Mouse (Mus musculus) embryo, embryonic 10.5 days (tissue): ENCODE measurements around the gene Pip4k2c.
"Not testable (repeated sequence)": the region's sequence is repeated elsewhere in the genome, so short reads cannot be mapped to it uniquely, and the experiment has no call there.

ENCODE experiments used
- DNase-seq: peaks from one replicate; pipeline ENCODE4 v3.0.0-alpha.2; 2015; ENCODE audit warnings: low spot score

Pip4k2c gene

DNA sequence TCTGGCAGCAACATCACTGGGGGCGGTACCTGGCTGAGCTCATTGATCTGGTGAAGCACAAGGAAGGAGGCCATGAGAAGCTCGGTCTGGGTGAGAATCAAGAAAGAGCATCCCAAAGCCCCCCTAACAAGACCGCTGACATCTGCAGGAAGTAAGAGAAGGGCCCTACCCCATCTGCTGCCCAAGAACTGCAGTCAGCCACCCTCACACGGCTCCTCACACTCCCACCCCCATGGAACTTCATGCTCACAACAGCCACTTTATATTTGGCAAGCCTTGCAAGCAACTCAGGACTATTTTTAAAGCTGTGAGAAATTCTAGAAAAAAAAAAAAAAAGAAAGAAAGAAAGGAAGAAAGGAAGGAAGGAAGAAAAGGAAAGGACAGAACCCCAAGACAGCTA is 2.5 kb downstream of the Pip4k2c start:
- DNase-seq: no peak

DNA sequence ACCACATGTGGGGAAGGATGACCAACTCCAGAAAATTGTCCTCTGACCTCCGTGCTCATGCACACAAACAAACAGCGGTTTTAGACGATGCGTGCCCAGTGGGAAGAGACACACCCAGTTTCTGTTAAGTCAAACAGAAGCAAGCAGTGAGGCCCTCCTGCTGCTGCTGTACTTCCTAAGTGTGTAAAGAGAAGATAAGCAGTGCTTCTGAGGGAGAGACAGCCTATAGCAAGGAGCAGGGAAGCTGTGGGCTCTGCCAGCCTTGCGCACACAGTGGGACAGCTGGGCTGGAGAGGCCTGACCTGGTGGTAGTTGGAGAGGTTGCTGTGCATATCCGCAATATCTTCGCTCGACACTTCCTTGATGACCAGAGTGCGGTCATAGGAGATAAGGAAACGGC is 6.0 kb downstream of the Pip4k2c start:
- DNase-seq: no peak

DNA sequence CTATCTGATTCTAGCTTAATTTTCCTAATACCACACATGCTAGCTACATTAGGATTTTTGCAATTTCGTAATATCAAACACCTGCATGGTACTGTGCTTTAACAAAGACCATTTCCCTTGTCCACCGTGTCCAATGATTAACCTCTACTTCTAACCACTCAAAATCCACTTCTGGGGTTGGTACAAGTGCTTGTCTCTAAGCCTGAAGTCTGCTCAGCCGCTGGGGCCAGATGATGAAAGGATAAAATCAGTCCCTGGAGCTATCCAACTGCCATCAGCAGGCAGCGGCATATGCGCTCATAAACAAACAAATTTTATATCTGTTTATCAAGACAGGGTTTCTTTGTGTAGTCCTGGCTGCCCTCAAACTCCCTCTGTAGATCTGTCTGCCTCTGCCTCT is 6.8 kb downstream of the Pip4k2c start:
- DNase-seq: no peak

DNA sequence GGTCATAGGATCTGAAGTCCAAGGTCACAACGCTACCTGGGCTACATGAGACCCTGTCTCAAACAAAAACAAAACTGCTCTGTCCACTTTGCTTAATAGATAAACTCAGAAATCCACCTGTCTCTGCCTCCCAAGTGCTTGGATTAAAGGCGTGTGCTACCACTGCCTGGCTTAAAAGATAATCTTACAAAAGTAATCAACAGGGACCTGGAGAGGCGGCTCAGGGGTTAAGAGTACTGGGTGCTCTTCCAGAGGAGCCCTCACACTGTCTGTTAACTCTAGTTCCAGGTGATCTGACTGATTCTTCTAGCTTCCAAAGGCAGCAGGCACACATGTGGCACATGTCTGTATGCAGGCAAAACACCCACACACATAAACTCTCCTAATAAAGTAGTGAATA is 8.3 kb downstream of the Pip4k2c start:
- DNase-seq: no peak

DNA sequence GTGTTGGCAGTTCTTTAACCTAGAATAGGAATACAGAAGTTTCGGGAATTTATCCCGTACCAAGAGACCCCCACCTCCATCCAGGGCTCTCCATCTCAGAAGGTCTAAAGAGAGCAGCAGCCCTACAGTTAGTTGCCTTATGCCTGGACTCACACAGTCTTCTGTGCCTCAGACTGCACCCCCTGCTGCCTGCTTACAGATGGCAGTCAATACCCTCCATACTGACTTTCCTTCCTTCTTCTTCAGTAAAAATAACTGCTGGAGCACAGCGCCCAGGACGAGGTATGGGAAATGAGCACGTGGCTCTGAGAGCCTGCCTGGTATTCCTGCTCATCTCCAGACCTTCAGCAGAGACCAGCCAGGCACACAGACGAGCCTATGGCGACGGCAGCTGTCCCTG is 11.1 kb downstream of the Pip4k2c start:
- DNase-seq: no peak

DNA sequence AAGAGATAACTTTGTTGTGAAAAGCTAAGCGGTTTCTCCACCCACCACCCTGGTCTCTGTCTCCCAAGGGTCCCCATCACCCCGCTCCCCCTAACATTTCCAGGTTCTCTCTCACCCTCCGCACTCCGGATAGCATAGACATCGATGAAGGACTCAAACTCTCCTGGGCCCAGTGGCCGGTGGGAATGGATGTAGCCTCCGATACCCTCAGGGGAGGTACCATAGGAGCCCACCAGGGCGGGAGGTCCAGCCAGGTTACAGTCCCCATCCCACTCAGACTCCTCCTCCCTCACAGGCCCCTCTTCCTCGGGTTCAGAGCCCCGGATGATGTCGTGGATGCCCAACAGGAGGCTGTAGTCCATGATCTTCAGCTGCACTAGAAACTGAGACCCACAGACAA is 11.9 kb downstream of the Pip4k2c start:
- no peak for DNase-seq

DNA sequence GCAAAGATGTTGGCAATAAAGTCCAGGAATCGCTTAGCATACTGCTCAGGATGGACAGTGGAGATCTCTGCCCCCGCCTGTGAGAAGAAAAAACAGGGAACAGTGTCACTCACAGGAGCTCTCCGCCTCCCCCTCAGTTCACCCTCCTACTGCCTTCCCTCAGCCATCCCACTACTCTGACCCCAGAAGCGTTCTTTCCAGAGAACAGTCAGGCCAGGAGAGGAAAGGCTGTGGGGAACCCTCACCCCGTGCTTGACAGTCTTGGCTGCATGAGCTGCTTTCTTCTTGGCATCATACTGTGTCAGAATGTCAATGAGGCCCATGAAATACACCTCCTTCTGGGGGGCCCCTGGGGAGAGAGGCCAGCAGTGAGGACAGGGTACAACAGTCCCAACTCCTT is 12.3 kb downstream of the Pip4k2c start:
- no peak for DNase-seq

DNA sequence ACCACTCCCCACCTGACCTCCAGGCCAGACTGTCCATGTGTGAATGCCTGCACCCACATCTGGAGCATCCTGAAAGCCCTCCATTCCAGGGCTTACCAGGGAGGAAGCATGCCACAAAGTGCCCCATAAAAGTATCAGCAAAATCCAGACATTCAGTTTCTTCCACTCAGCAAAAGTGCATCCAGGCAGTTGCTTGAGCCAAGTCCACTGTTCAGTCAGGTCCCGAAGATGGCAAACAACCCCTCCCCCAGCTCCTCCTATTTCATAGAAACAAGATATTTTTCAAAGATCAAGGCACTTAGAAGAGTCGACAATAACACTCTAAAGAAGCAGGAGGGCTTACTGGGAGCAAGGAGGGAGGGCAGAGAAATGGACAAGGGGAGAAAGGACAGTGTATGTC is 12.9 kb downstream of the Pip4k2c start:
- no peak for DNase-seq

DNA sequence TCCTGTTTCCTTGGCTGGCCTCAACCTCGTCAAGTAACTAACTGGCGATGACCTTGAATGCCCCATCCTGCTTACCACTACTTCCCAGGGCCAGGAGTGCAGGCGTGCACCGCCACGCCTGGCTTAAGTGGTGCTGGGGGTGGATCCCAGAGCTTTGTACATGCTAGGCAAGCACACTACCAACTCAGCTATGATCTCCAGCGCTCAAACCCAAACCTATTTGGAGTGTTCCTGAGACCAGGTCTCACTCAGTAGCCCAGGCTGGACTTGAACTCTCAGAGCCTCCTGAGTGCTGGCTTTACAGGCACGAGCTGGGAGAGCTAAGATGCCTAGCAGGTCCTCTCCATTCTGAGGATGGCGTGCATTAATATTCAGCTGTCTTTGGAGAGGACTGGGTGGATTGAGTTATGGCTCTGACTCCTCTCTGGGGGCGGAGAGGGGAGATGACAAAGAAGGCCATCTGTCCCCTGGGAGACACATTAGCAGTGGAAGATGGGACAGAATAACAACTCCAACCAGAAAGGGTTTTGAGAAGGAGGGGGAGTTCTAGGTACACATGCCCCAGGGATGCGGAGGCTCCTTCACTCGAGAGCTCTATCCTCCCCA is 13.8 kb downstream of the Pip4k2c start:
- no peak for DNase-seq

DNA sequence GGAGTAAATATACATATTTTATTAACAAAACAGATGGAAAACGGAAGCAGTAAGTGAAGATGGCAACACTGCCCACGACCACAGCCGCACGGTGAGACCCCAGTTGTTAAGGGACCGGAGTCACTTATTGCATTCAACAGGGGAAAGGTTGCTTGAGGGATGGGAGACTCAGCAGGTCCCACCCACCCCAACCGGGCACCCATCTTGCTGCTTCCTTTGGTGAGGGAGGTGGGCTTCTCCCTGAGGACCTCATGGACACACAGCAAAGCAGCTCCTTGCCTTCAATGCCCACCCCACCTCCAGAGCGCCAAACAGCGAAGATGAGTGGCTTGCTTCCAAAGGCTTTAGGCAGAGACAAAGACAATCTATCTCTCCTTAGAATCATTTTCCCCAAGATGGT is 14.3 kb downstream of the Pip4k2c start:
- no peak for DNase-seq

DNA sequence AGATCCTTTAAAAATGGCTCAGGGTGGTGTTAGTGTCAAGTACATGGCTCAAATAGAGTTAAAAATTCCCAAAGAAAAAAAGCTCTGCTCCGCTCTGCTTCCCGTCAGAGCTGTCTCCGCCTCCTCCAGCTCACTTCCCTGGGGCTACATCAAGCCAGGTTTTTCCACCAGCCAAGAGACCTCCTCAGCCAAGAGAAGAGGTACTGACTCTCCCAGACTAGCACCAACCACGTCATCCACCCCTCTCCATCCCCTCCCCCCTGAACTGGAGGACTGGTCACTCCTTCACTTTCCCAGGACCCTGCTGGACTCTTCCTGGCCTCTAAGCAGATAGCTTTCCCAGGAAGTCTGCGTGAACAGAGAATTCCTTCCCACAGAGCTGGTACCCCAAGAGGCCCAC is 15.0 kb downstream of the Pip4k2c start:
- DNase-seq: peak; percentile 78

DNA sequence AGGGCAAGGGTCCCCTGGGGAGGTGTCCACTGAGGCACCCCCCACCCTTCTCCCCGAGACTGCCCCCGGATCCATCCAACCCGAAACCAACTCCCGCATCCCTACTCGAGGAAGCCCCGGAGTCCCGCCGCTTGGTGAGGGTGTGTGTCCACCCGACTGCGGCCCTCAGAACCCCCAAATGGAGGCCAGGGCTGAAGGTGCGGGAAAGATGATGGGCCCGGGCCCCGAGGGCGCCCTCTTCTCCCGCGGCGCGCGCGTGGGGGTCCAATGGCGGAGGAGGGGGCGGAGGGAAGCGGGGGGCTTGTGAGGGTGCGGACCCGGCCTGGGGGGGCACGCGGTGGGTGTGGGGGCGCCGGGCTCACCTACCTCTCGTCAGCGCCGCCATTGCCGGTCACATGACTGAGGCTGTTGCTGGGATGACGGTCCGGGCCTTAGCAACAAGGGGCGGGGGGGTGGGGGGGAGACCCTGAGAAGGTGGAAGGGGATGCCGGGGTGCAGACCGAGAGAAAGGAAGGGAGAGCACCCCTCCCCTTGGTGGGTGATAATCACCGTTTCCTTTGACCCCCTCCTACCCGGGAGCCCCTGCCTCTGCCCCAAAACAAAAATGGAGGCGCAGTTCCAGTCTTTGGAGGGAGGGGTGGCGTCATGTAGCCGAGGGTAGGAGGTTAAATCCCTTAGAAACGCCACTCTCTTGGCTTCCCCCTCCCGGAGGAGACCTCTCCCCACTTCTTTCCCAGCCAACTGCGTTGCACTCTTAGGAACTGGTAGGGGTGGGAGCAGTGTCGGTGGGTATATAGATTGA is 15.9 kb downstream of the Pip4k2c start, which contains the start of gene Dtx3:
Gene Dtx3, minus strand, starts transcription at position 401 of the 802 bp plus-strand sequence.
- peak; percentile 68 for DNase-seq

DNA sequence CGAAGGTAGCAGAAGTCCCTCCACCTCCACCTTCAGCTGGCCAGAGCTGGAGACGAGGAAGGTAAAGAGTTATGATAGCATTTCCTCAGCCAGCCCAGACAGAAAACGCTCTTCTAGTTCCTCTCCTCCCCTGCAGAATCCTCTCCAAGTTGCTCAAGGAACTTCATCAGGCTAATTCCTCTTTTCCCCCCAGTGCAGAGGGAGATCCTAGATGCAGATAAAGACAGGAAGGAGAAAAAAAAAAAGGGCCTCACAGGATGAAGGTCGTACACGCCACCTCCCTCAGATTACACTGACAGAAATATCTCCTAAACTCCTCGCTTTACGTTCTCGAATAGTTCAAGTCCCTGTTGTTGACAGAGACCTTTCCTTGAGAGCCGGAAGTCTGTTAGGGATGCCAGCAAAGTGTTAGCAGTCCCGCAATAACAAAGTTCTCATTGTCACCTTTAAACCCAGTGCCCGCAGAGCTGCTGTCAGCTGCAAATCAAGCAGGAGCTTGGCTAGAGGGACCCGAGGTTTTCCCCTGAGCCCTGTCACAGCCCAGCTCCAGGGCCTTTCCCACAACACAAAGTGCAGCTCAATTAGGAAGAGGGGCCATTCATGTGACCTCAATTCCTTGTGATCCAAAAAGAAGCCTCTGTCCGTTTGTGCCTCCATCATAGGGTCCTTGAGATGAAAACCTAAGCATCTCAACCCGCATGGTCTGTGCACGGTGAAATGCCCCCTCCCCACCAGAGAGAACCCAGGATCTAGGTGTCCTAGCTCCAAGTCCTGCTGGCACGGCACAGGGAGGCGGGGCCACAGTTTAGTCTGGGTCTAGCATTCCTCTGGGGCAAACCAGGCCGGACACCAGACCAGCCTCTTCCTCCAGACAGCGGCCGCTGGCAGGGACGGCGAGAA is 16.7 kb downstream of the Pip4k2c start:
- peak; percentile 69 for DNase-seq

DNA sequence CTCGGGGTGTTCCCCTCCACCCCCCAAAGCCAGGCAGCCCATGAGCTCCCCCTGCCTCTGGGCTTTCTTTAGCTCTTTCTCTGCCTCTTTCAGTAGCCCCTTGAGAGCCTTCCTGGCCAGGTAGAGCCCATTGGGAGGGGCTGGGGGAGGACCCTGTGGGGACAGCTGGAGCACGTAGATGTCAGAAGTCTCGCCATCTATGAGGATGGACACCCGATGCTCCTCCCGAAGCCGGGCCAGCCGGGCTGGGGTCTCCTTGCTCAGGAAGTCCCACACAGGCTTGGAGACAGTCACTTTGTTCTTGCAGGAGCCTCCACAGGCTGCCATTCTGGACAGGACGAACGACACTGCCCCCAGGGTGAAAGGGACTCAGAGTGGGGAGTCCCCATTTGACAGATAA is 18.4 kb downstream of the Pip4k2c start:
- no peak for DNase-seq

DNA sequence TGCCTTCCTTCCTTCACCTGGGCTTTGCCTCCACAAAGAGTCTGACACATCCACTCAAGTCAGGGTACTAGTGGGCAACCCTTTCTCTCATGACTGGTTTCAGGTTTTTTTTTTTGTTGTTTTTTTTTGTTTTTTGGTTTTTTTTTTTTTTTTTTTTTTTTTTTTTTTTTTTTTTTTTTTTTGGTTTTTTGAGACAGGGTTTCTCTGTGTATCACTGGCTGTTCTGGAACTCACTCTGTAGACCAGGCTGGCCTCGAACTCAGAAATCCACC is 19.4 kb downstream of the Pip4k2c start:
- not testable (repeated sequence) for DNase-seq

DNA sequence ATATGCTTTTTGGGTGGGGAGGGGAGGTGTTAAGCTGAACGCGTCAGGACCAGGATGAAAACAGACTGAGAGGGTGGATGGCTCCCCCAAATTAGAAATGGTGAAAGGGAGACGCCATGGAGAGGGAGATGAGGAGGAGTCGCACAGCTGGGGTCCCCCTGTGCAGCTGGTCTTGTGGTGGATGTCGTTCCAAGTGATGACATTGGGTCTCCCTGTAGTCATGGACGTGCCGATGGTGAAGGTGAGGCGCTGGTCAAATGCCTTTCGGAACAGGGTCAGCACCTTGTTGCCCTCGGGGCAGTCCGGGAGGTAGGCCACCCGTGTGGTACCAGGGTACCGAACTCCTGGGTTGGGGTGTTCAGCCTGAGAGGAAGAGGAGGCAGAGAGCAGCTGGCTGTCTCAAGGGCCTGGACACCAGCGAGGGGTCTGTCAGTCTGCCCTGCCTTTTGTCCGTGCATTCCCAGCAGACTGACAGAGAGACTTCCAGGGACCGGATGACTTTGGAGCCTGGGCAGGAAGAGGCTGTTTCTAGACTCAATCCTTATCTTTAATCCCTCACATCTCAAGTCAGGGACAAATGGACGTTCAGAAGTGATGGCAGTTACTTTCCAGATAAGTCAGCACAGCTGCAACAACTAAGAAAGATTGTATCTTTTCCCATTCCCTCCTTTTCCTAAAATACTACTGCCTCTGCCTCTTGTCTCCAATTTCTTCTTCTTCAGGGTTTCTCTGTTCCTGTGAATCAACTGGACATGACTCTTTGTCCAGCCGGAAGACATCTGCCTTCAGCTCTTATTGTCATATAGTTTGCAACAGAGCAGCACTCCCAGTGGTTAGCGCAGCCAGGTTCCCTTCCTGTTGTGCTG is 20.0 kb downstream of the Pip4k2c start:
- no peak for DNase-seq

DNA sequence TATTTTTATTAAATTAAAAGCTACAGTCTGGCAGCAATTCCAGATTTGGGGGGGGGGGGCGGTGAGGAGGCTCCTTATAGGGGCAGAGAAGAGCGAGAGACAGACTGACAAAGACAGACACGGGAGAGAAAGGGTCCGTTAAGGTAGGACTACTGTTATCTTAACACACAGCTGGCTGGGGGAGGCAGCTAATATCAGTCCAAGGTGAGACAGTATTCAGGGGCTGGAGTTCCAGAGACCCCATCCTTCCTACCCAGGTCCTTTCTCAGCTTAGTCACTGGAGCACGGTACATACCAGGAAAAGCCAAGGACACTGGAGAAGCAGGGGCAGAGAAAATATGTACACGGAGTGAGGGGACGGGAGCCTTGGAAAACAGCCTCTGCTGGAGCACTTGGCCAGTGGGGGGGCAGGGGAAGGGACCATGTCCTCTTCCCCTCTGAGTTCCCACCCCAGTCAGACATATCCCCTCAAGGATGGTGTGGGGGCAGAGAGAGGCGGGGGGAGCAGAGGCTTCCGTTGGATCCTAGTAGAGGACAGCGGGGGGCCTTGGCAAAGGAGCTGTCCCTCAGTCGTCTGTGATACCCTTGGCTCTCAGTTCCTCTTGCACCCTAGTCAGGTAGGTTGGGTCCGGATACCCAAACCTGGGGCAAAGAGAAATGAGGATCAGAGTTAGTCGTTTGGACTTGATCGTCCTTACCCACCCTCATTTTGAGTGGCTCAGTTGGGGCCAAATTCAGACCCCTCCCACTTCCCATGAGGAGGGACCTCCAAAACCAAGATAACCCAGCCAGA is 20.8 kb downstream of the Pip4k2c start:
- DNase-seq: peak; percentile 31

DNA sequence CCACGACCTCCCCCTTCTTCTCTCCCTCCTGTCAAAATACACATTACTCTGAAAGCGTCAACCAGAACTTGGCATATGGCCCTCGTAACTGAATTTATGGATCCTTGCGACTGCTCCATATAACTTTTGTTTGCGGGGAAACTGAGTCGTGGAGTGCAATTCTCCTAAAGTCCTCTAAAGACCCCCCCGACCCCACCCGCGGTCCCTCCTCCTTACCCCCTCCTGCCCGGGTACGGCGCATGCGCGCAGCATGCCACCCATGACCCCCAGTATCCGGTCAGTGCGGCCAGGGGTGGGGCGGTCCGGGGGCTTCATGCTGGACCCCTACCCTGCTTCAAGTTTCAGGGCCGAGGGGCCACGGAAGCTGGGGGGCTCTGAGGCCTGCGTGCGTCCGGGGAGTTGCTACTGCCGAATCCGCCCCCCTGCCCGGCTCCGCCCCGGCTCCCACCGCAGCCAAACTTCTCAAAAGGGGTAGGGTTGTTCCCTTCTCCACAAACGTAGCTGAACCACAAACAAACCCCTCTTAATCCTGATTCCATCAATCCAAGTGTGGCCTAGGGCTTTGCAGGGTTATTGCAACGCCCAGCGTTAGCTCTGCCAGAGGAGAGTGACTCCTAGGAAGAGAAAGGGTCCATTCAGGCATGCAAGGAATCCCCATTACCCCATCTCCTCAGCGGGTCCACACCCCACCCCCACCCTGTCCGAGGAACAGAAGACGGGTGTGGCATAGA is 21.6 kb downstream of the Pip4k2c start, which contains the start of gene Arhgef25:
Gene Arhgef25, minus strand, starts transcription at position 433 of the 731 bp plus-strand sequence.
- DNase-seq: peak; percentile 72

DNA sequence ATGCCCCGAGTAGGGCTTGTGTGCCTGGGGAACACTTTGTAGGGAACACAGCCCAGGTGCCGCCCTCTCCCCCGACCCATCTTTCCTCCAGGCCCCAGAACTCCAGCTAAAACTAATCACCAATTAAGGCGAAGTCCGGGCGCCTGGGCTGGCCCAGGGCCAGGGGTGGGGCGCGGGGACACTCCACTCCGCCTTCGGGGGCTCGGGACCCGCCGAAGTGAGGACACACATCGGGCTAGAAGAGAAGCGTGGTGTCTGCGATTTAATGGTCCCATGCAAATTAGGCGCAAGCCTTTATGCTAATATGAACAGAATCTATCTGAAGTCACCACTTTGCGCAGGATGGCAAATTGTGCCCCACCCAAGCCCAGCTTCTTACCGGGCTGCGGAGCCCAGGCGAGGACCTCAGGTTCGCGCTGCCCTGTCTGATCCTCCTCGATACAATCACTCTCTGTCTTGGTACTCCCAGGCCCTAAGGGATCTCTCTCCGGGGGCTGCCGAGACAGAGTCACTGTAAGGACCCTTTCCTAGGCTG is 22.2 kb downstream of the Pip4k2c start:
- DNase-seq: peak; percentile 69

DNA sequence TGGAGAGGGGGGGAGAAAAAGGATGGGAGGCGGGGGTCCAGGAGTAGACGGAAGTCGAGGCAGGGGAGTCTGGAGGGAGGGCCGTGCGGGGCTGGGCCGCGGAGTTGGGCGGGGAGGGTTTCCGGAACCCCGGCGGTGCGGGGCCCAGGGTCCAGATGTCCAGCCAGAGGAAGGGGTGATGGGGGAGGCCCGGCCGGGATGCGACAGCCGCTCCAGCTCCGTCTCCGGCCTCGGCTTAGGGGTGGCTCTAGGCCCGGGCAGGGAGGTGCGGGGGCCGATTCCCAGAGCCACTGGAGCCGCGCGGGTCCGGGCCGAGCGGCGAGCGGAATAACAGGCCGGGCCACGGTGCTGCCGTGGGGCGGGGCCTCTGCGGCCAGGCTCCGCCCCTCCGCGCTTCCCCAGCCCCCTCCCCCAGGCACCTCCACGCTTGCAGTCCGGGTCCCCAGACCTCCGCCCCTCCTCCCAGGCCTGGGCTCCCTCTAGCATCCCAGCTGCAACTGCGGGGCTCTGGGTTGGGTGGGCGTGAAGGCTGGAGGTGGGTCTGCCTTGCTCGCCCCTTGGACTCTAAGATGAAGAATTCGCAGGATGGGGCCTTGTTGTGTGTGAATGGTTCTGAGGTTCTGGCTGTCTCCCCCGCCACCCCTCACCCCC is 22.8 kb downstream of the Pip4k2c start:
- DNase-seq: peak; percentile 90
